Mouse (Mus musculus) thymus, postnatal 10 days (tissue): ENCODE data around the gene Lgalsl.

Experiments used
- DNase-seq, 2 experiments: peaks; one replicate each; pipeline ENCODE4 v3.0.0; 2021; ENCODE audit warnings: low spot score in 2 of 2

Lgalsl gene

DNA sequence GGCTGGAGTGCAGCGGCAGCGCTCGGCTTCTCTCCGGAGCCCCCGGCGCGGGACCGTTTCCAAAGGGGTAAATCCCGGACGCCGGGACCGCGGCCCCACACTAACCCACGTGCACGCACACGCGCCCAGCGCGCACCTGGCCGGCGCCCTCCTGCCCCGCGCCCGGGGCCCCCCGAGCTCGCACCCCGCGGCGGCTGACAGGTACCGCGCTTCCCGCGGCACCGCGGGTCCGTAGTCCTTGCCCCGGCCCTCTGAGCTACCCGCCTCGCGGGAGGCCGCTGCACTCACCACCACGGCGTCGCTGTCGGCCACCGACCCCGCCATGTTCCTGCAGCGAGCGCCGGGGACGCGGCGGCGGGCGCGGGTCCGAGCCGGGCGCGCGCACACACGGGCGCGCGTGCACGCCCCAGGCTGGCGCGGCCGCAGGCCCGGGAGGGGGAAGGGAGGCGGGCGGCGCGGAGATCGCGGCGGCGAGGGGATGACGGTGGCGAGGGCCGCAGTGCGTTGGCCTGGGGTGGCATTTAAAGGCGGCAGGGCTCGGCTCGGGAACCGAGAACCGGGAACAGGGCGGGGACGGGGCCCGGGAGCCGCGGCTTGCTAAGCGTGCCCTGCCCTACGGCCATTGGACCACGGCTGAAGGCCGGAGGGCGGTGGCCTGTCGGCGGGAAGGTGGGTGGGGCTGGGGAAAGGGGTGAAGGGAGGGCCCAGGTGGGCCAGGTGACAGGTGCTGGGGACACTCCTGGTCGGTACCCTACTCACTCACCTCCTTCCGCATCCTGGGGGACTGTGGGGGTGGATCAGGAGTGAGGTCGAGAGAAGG is at the start of gene Lgalsl:
Gene Lgalsl, minus strand, starts transcription at position 371 of the 820 bp plus-strand sequence.
- DNase-seq, result peak; percentile 28 to 60

DNA sequence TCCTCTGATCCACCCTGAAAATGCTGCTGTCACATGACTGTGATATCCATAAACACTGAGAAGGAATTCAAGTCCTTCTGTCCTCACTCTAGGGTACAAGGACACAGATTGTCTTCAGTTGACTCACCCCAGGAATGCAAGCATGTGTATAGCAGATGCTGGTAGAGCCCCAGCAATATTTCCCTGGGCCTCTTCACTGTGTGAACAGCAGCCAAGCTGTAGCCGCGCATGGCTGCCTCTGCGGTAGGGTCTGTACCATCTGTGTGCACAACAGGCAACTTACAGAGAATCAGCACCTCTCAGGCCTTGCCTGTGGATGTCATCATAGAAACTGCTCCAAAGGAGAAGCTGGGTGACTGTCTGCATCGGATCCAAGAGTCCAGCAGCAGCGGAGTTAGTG is 47.8 kb upstream of the Lgalsl start:
- DNase-seq, result no peak

DNA sequence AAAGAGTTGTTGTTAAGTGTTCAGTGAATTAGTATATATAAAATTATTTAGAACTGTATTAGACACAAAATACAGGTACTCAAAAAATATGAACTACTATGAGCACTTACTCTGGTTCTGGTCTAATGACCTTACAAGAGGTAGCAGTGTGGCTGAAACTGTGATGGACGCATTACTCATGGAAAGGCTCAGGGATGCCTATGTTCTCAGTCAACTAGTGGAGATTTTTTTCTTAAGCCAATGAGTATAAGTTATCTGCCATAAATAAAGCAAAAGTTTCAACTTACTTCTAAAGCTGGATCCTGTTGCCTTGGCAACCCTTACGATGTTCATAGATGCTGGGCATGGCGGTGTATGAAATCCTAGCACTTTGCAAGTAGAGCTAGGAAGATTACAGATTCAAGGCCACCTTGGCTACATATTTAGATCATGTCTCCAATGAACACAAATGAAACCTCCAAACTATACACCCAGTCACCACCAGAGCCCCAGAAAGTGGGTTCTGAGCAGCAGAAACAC is 46.8 kb upstream of the Lgalsl start:
- no peak for DNase-seq

- DNase-seq, result no peak
Observed at GRCm38 (mm10) chr11:20873386-20873785, 42.5 kb upstream of the Lgalsl start.

GRCm38 (mm10) chr11:20872911-20873310 is 42.1 kb upstream of the Lgalsl start:
- no peak for DNase-seq

GRCm38 (mm10) chr11:20872444-20872843 is 41.6 kb upstream of the Lgalsl start:
- DNase-seq, result no peak

DNA sequence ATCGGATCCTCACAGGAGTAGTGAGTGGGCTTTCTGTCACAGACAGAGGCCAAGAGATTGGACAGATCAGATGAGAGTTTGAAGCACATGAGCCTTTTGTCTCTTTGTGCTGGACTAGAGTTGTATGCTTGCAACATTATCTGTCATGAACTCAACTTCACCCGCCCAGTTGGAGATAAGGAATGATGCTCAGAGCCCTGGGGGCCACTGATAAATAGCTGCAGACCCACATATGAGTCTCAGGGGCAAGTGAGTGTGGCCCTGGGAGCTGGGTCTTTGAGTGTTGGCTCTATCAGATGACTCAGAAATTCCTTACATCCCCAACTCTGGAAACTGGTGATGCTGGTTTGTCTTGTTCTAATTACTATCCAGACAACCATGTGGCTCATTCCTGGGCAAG is 39.1 kb upstream of the Lgalsl start:
- no peak for DNase-seq

DNA sequence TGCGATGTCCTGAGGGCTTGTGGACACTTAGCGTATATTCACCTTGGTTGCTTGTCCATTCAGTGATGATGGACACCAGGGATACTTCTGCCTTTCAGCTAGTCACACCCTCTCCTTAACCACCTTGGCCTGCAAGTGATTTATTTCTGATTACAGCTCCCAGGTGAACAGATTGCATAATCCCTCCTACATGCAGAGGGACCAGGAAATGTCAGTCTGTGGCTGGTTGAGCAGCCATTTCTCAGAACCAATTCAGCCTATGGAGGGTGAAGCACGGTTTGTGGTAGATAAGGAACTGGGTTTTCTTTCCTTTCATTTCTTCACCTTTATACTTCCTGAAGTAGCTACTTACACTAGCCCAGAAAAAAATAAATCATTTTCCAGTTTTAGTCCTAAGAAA is 34.6 kb upstream of the Lgalsl start:
- no peak for DNase-seq

- no peak for DNase-seq
Observed at GRCm38 (mm10) chr11:20864647-20865046, 33.8 kb upstream of the Lgalsl start.

- no peak for DNase-seq
Observed at GRCm38 (mm10) chr11:20862101-20862500, 31.2 kb upstream of the Lgalsl start.

DNA sequence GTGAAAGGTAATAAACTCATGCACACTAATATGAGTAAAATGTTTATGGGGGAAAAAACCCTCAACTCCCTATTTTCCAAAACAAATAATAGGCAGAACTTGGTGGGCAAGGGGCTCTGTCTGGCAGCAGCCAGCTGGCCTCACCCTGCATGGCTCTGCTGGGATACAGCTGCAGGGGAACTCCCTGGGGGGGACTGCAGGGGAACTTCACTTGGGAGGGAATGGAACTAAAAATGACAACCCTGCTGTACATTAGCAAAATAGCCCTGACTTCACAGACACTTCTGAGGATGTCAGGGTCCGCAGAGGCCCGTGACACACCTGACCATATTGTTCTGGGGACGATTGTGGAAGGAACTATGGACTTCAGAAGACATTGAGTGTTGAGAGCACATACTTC is 29.5 kb upstream of the Lgalsl start:
- DNase-seq, result no peak

- no peak for DNase-seq
Observed at GRCm38 (mm10) chr11:20859858-20860257, 29.0 kb upstream of the Lgalsl start.

DNA sequence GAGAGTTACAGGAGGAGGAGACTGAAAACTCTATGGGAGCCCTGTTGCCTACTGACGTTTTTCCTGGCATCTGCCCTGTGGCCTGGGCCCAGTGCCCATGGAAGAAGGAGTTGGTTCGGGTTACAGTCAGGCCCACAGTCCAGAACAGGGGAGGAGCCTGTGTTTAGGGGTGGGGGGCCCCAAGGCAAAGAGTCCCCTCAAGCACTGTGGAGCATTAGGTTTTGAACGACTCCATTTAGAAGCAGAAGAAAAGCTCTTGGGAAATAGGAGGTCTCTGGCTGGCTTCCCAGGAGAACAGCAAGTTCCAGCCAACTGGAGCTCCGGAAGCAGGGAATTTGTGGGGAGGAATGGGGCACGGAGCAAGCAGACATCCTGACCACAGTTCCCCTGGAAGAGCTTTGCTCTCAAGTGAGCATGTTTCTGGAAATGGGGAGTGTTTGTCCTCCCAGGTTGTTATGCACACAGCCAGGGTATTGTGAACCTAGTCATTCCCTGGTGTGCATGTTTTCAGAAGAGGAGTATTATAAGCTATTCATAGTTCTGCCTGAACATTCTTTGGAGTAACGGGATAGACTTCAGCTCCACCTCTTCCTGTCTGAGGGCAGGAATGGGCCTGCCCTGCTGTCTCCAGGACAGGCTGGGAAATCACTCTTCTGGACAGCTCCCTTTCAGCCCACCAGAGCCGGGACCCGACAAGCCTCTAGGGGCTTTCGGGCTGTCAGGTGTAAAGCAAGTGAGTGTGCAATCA is 28.2 kb upstream of the Lgalsl start:
- no peak for DNase-seq

DNA sequence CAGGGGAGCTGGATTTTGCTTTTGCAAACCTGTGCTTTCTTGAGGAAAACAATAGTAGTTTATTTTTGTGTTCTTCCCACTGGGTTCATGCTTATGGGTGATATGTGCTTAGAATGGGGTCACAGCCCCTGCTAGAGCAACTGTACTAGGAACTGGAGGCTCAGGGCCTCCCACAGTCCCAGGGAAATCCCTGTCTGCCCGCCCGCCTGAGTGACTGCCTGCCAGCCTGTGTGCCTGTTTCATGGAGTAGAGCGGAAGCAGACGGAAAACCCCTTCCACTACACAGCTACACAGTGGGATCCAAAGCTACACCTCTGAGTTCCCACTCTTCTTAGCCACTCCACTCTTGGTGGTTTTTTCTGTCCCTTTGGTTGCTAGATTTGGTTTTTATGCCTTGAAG is 27.1 kb upstream of the Lgalsl start:
- DNase-seq, result no peak

DNA sequence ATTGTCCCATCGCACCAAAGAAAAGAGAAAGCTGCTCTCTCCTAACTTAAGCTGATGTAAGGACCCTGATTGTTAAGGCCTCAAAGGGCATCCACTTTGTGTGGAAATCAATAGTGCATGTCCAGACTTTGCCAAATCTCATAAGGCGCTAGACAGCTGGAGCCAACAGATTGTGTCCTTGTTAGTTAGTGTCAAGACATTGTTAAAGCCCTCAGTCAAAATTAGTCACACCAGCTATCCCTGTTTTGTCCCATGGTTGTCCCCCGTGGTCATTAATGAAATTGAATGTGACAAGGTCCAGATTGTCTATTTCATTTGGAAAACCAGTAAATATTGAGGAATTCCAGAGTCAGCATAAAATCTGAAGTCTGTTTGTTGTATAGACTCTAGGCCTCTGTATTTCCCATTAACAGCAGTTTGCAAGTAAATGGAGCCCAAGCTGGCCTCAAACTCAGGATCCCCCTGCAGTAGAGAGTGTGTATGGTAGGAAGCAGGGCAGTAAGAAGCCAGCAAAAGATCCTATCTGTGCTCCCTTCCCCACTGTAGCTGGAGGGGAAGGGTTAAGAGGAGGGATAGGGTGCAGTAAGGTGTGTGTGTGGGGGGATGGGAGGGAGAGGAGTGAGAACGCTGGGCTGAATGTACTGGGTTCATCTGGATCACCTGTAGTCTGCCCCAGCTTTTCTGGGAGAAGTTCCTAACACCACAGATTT is 23.3 kb upstream of the Lgalsl start:
- no peak for DNase-seq

DNA sequence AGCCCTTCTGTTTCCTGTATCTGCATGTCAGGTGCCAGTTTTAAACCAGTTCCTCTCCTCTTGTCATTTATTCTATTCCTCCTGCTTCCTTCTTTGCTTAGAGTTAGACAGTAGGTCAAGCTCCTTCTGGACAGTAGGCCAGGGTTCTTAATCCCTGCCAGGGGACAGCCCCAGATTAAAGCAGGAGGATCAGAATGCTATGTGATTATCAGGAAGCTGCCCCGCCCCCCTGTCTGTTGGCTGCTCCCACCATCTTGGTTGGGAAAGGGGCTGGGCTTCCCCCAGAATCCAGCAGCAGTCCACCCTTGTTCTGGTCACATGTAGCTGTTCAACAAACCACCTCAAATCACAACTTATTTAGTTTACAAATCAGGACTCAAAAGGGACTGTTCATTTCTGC is 19.3 kb upstream of the Lgalsl start:
- DNase-seq, result no peak

DNA sequence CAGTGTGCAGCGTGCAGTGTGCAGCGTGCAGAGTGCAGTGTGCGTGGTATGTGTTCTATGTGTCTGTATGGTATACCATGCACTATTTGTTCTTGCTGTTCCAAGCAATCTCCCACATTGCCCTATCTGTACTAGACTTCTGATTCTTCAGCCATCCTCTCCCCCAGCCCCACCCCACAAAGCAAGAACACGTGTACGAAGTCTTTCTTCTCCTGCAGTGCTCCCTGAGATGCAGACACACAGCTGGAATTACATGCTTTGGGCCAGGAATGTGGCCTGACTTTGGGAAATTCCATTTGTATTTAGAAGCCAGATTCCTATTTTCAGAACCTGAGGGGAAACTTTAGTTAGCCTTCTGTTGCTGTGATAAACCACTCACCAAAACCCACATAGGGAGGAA is 18.5 kb upstream of the Lgalsl start:
- DNase-seq, result no peak

GRCm38 (mm10) chr11:20837366-20837765 is 6.5 kb upstream of the Lgalsl start:
- no peak for DNase-seq

- DNase-seq, result no peak
Observed at GRCm38 (mm10) chr11:20831600-20832137, 813 bp upstream of the Lgalsl start.

GRCm38 (mm10) chr11:20829993-20830685 is 717 bp downstream of the Lgalsl start:
- DNase-seq, result no peak

GRCm38 (mm10) chr11:20829056-20829686 is 1.7 kb downstream of the Lgalsl start:
- no peak for DNase-seq
